Mouse (Mus musculus): ENCODE results near the gene Gm9376.
A peak's percentile ranks its signal among the peaks of the same experiment; 100 is the strongest.

Gm9376 gene

GRCm38 (mm10) chr14:118266660-118267059 is at the start of gene Gm9376:
Gm9376 (plus strand) TSS chr14:118266960.
- no peak for DNase-seq (ENCODE audit: low spot score)

- no peak for DNase-seq (ENCODE audit: low spot score)
Observed at GRCm38 (mm10) chr14:118220885-118221284, 45.9 kb upstream of the Gm9376 start.

GRCm38 (mm10) chr14:118225061-118225743 is 41.6 kb upstream of the Gm9376 start:
- no peak for DNase-seq (ENCODE audit: low spot score)

- no peak for DNase-seq (ENCODE audit: low spot score)
Observed at GRCm38 (mm10) chr14:118225911-118226310, 40.8 kb upstream of the Gm9376 start.

GRCm38 (mm10) chr14:118226471-118227155 is 40.1 kb upstream of the Gm9376 start:
- DNase-seq (ENCODE audit: low spot score) = no peak

- no peak for DNase-seq (ENCODE audit: low spot score)
Observed at GRCm38 (mm10) chr14:118232381-118232970, 34.3 kb upstream of the Gm9376 start.

- no peak for DNase-seq (ENCODE audit: low spot score)
Observed at GRCm38 (mm10) chr14:118233786-118234540, 32.8 kb upstream of the Gm9376 start.

GRCm38 (mm10) chr14:118234541-118235210 is 32.1 kb upstream of the Gm9376 start:
- peak; percentile 12 for DNase-seq (ENCODE audit: low spot score)

- DNase-seq (ENCODE audit: low spot score) = peak; percentile 16
Observed at GRCm38 (mm10) chr14:118235361-118235972, 31.3 kb upstream of the Gm9376 start.

- peak; percentile 37 for DNase-seq (ENCODE audit: low spot score)
Observed at GRCm38 (mm10) chr14:118235973-118236885, 30.5 kb upstream of the Gm9376 start.

GRCm38 (mm10) chr14:118236886-118237289 is 29.9 kb upstream of the Gm9376 start, which contains the start of gene Sox21:
Sox21 (minus strand) TSS chr14:118237030.
- peak; percentile 43 for DNase-seq (ENCODE audit: low spot score)

- DNase-seq (ENCODE audit: low spot score) = no peak
Observed at GRCm38 (mm10) chr14:118237786-118238185, 29.0 kb upstream of the Gm9376 start.

GRCm38 (mm10) chr14:118239351-118239750 is 27.4 kb upstream of the Gm9376 start:
- DNase-seq (ENCODE audit: low spot score) = no peak

GRCm38 (mm10) chr14:118241416-118241815 is 25.3 kb upstream of the Gm9376 start:
- no peak for DNase-seq (ENCODE audit: low spot score)

- no peak for DNase-seq (ENCODE audit: low spot score)
Observed at GRCm38 (mm10) chr14:118253381-118253780, 13.4 kb upstream of the Gm9376 start.

- DNase-seq (ENCODE audit: low spot score) = no peak
Observed at GRCm38 (mm10) chr14:118268849-118269248, 2.1 kb downstream of the Gm9376 start.

GRCm38 (mm10) chr14:118272594-118273555 is 6.1 kb downstream of the Gm9376 start:
- DNase-seq (ENCODE audit: low spot score) = no peak

GRCm38 (mm10) chr14:118277704-118278498 is 11.1 kb downstream of the Gm9376 start:
- no peak for DNase-seq (ENCODE audit: low spot score)

Measured in ovary, postnatal 36 days (tissue).